Mouse (Mus musculus) liver, embryonic 14.5 days (tissue): Measurements from ENCODE around the gene Pphln1.
A peak's percentile ranks its signal among the peaks of the same experiment; 100 is the strongest.

Experiments
- CTCF ChIP-seq: IDR thresholded peaks from 2 replicates; pipeline ENCODE4 v1.5.1; 2016; ENCODE audit warnings: antibody characterized with exemption, low read depth, control low read depth
- EP300 ChIP-seq: IDR thresholded peaks from 2 replicates; pipeline ENCODE4 v1.6.1; 2016; ENCODE audit warnings: antibody characterized with exemption, low read depth

DNA sequence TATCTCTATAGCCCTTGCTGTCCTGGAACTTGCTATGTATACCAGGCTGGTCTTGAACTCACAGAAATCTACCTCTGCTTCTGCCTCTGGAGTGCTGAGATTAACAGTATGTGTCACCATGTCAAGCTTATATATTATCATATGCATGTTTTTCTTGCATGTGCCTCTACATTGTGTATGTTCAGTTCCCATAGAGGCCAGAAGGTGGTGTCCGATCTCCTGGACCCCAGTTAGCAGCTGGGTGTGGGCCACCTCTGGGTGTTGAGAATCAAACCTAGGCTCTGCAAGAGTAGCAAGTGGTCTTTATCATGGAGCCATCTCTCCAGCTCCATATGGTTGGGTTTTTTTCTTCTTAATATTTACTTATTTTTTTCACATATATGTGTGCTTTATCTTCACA lies 24.4 kb downstream of the Pphln1 start:
- TF ChIP-seq CTCF, result peak; percentile 23; the same call in 1 of the 2 replicates
- TF ChIP-seq EP300, result no peak
